Mouse (Mus musculus) cerebellum, postnatal 14 days (tissue): ENCODE results near the gene 4833439L19Rik.

ENCODE experiments used
- DNase-seq, 2 experiments: peaks; one replicate each; pipeline ENCODE4 v3.0.0; 2021; ENCODE audit warnings: mixed read lengths in 2 of 2

Gene 4833439L19Rik

GRCm38 (mm10) chr13:54581385-54581784, 16.1 kb upstream of the 4833439L19Rik start:
- DNase-seq, result no peak

DNA sequence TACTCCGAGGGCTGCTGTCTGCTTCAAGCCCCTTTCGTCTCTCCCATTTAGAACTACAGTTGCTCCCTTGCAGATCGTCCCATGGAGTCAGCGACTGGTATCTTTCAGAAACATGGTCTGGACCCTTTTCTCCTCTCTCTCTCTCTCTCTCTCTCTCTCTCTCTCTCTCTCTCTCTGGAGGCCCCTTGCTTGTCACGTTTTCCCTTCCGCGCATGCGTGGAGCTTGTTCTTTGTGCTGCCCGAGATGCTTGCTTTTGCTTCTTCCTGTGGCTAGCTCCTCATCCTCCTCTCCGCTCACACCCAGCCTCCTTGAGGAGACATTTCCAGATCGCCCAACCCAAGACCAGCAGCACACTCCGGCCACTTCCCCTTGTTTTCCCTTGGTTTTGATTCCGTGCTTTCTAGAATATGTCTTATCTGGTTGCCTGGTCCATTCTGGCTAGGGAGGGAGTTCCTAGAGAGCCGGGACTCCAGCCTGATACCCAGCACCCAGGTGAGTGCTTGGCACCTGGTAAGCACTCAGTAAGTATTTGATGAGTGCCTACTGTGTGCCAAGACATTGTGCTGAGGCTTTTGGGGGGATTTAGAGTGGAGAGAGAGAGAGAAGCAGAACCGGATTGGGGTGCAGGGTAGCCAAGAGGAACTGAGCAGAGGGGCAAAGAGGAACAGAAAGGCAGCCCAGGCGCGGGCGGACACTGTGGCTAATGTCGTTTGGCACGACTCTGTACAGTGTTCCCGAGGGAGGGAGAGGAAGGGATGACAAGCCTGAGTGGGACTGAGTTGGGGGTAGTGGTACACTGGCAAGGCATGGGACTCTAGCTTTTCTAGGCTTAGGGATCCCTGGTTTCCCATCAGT, 12.6 kb upstream of the 4833439L19Rik start:
- no peak for DNase-seq

GRCm38 (mm10) chr13:54575489-54575888, 10.3 kb upstream of the 4833439L19Rik start:
- DNase-seq, result no peak

- DNase-seq, result peak; percentile 80 to 85
Measured at GRCm38 (mm10) chr13:54574854-54575481, 9.7 kb upstream of the 4833439L19Rik start, which contains the start of gene Arl10. TSS of gene Arl10 (plus strand) at chr13:54575015.

DNA sequence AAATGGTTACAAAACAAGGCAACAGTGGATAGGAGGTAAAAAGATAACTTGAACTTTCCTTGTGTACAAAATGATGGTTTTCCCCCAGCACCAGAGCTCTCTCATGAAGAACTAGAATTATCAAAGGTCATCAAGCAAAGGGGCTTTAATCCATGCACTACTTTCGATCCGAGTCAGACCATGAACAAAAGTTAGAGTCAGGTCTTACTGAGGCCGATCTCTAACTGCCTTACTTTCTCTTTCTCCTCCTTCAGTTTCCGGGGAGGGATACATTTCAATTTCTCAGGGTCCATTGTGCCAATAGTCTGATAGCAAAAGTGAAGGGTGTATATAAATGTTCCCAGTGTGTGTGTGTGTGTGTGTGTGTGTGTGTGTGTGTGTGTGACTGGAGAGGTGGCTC, 7.4 kb upstream of the 4833439L19Rik start:
- DNase-seq, result no peak

GRCm38 (mm10) chr13:54571637-54572036, 6.4 kb upstream of the 4833439L19Rik start:
- DNase-seq, result no peak

DNA sequence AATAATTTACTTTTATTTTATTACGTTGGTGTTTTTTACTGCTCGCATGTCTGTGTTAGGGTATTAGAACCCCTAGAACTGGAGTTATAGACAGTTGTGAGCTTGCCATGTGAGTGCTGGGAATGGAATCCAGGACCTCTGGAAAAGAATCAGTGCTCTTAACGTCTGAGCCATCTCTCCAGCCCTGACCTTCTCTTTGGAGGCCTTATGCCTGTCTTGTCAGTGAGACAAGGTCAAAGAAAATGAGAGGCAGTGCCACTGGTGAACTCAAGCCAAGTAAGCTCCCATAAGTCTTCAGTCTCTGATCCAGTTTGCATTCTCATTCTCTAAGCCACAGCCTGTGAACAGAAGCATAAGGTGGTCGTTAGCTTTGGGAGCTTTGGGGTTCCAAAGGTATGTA, 5.5 kb upstream of the 4833439L19Rik start:
- no peak for DNase-seq

DNA sequence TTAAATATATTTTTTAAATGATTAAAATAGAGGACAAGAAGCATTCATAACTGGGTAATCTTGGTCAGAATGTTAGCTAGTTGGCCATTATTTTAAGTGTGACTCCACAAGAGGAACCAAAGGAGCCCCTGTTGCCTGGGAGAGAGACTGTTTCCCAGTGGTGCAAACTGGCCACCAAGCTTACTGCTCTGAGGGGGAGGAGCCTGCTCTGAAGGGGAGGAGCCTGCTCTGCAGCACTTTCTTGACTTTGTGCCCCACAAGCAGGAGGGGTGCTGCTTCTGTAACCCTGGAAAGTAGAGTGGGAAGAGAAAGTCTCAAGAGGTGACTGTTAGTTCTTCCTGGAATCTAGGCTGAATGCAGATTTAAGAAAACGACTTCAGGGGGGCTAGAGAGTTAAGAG, 4.0 kb upstream of the 4833439L19Rik start:
- no peak for DNase-seq

DNA sequence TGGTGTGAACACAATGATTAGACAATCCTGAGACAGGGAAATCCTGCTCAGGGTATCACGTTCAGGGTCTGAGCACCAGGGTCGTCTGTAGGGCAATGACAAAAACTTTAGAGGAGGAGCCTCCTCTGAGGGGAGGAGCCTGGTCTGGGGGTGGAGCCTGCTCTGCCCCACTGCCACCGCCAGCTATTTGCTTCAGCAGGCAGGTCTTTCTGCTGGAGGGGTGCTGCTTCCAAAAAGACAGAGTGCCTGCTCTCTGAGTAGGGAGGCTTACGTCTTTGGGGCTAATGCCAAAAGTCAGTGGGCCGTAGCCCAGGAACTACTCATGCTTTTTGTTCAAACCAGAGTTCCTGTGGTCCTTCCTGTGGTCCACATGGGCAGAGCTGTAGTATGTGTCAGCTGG, 3.1 kb upstream of the 4833439L19Rik start:
- DNase-seq, result no peak

GRCm38 (mm10) chr13:54565594-54566345, 535 bp upstream of the 4833439L19Rik start:
- peak; percentile 71 to 80 for DNase-seq

DNA sequence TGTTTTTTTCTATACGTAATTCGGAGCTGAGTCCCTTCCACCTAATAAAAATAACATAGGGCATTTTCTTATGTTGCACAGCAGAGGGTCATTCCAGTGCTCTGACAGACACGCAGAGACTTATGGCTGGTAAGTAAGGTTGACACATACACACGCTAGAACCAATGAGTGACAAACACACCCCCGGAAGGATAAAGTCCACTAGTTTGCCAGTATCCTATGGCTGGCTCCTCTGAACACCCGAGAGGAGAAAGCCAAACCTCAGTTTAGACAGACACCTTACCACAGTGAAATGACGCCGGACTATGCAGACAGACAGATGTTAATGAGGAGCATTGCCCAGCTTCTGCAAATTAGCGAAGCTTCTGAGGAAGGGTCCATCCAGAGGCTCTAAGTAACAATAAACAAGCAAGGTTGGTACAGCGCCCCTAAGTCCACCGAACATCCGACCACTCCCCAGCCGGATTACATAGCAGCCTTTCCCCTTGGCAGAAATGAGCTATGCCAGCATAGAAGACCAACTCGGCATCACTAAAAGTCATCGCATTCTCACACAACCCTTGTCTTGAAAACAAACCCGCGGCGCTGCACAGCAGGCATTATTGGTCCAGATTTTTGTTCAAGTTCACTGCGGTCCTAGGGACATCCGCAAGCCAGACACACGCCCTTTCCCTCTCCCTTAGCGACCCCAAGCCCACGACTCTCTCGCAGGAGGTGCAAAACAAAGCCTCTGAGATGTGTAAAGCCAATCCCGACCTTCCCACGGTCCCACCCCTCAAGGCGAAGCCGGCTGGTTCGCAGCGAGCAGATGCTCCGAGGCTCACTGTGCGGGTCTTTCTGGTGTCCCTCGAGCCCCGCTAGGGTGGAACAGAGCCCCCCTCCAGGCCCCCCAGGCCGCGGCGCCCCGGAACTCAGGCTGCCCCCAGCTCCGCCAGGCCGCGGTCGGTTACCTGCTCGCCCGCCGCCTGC, 719 bp downstream of the 4833439L19Rik start:
- DNase-seq, result peak in 1 of 2 experiments; percentile 45

GRCm38 (mm10) chr13:54562562-54562961, 2.7 kb downstream of the 4833439L19Rik start:
- DNase-seq, result no peak

DNA sequence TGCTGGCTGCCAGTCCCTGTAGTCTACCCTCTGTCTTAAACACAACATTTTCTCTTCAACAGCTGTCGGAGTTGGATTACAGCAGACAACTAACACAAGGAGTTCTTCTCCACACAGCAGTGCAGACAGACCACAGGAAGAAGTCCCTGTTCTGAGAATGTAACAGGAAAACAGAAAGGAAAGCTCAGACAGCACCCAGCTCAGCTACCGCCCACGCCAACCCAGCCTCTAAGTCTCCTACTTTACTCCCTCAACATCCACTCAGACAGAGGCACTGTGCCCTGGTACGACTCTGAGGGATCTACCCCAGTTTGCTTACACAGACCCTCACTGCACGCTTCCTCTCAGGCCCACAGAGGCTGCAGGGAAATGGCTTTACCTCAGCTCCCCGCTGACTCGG, 4.6 kb downstream of the 4833439L19Rik start:
- DNase-seq, result no peak

- DNase-seq, result no peak
Measured at GRCm38 (mm10) chr13:54559656-54560055, 5.6 kb downstream of the 4833439L19Rik start.

DNA sequence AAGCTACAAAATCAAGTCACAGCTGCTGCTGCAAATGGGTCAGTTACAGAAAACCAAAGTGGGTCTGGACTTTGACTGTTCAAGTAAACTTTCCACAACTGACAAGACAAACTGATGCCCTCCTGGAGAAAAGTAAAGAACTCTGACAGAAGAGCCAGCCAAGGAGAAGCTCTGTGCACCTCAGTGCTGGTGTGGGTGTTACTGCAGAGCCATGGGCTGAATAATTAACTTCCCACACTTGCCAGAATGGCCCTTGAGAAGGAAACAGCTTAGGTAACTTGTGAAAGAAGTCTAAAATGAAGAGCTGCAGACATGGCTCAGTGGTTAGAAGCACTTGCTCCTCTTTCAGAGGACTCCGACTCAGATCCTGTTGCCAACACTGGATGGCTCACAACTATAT, 7.6 kb downstream of the 4833439L19Rik start:
- no peak for DNase-seq

DNA sequence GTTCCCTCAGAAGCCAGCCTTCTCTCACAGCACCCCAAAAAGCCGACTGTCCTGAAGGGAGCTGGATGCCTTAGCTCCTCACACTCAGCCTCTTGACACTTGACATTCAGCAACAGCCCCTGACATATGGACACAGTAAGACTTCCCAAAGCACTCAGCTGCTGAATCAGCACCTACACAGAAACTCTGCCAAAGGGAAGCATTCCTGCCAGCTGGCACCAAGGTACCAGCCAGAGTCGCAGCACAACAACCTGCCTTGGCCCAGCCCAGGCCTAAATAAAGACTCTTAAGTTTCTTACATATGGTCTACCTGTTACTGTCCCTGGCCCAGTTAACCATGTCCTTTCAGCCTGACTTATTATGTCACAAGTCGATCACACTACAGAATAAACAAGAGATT, 8.4 kb downstream of the 4833439L19Rik start:
- DNase-seq, result peak; percentile 94 to 96

DNA sequence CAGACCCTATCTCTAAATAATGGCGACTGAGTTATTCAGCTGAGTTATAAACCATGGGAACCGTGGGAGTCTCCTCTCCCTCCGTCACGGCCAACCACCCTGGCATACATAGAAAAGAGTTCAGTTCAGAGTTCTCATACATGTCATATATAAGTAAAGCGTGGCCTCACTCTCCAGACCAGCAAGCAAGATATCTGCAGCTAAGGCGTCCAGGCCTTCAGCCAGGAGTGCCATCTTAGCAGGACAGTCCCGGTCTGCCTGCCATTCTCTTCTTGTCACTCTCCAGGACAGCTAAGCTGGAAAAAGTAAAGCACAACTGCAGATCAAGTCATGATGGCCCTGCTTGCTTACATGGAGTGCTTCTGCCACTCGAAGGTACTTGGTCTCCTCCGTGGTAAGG, 9.1 kb downstream of the 4833439L19Rik start:
- DNase-seq, result no peak

GRCm38 (mm10) chr13:54548036-54548435, 17.2 kb downstream of the 4833439L19Rik start:
- DNase-seq, result no peak

GRCm38 (mm10) chr13:54532134-54532533, 33.1 kb downstream of the 4833439L19Rik start:
- no peak for DNase-seq

DNA sequence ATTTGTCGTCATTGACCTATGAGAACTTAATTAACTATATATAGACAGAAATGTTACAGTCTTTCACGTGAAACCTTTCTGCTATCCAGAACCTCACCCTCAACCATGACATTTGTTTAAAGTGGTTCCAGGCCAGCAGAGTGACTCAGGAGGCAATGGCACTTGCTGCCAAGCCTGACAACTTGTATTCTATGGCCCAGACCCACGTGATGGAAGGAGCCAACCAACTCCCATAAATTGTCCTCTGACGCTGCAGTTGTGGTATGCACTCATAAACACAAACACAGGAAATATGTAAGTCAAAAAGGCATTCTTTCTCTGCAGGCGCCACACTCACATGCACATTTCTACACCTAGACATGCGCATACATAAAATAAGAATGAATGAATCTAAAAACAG, 38.1 kb downstream of the 4833439L19Rik start:
- no peak for DNase-seq

DNA sequence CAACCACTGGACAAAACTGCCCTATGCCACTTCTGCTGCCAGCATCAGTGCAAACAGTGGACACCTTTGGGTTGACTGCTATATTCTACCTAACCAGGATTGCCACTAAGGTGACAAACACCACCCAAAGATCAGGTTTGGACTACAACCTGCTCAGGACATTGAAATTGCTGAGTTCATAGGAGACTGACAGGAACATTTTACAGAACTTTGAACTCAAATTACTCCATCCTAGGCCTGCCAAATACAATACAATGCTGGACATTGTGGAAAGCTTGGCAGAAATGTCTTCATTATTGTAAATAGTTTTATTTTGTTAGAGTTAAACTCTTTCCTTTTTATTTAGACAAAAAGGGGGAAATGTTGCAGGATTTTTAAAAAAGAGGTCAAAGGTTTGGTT, 44.1 kb downstream of the 4833439L19Rik start:
- DNase-seq, result no peak

- peak; percentile 19 to 24 for DNase-seq
Measured at GRCm38 (mm10) chr13:54520221-54520620, 45.0 kb downstream of the 4833439L19Rik start.
